Mouse (Mus musculus) adrenal gland (tissue): ENCODE results near the gene Fer1l5.

ENCODE experiments used
- intact Hi-C: fragments of 180-260 bp; cut with DNase I; formaldehyde crosslinking; loops from one replicate; pipeline ENCODE4 v1.15.1; 2025

The Fer1l5 gene

GRCm38 (mm10) chr1:36429511-36429910 is 57.4 kb downstream of the Fer1l5 start:
- intact Hi-C loops, result no loop called here

GRCm38 (mm10) chr1:36432999-36433398 is 60.9 kb downstream of the Fer1l5 start:
- intact Hi-C loops, result no loop called here

- intact Hi-C loops, result no loop called here
Observed at GRCm38 (mm10) chr1:36433616-36434015, 61.5 kb downstream of the Fer1l5 start.

DNA sequence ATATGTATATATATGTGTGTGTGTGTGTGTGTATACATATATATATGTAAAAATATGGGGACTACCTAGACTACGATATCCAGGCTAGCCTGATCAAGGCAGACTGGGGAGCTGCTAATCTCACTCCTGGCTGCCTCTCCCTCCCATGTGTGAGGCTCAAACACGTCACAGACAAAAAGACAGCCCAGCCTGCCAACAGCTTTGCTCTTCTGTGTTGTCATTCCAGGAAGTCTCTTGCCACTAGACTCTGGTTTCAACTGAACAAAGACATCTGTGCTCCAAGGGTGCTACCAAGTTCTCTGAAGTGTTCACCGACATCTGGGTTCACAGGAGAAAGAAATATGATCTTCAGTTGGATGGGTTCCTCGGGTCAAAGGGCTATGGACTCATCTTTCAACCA is 63.0 kb downstream of the Fer1l5 start:
- intact Hi-C loops, result no loop called here

GRCm38 (mm10) chr1:36436515-36436914 is 64.4 kb downstream of the Fer1l5 start:
- intact Hi-C loops, result no loop called here

DNA sequence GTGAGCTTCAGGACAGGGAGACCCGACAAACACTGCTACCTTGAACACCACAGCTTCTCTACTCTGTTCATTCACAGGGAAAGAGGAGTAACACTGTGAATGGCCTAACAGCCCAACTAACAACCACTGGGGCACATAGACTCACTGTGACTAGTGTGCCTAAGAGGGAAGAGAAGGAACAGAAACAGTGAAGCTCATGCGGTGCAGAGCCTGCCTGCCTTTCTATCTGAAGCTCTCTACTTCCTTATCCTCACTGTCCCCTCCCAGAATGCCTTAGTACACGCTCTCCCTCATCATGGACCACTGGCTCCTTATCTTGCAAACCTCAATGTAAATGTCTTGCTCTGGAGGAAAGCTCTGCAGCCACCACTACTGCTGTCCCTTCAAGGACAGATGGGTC is 65.1 kb downstream of the Fer1l5 start:
- intact Hi-C loops, result no loop called here

DNA sequence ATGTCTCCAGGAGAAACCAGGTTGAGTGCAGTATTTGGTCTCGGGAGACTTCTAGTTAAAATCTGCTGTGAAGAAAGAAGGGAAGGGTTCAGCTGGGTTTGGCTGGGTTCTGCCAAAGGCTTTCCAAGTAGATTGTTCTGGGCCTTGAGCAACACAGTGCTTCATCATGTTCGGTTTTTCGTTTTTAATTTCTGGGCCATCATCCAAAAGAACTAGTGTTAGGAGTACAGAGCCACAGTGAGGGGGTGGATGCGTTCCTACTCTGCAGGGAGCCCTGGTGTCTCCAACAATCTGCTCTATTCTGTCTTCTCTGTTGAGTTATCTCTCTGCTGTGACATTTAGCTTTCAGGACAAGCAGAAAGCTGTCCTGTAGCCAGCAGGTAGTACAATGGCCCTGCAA is 69.0 kb downstream of the Fer1l5 start:
- intact Hi-C loops, result no loop called here

DNA sequence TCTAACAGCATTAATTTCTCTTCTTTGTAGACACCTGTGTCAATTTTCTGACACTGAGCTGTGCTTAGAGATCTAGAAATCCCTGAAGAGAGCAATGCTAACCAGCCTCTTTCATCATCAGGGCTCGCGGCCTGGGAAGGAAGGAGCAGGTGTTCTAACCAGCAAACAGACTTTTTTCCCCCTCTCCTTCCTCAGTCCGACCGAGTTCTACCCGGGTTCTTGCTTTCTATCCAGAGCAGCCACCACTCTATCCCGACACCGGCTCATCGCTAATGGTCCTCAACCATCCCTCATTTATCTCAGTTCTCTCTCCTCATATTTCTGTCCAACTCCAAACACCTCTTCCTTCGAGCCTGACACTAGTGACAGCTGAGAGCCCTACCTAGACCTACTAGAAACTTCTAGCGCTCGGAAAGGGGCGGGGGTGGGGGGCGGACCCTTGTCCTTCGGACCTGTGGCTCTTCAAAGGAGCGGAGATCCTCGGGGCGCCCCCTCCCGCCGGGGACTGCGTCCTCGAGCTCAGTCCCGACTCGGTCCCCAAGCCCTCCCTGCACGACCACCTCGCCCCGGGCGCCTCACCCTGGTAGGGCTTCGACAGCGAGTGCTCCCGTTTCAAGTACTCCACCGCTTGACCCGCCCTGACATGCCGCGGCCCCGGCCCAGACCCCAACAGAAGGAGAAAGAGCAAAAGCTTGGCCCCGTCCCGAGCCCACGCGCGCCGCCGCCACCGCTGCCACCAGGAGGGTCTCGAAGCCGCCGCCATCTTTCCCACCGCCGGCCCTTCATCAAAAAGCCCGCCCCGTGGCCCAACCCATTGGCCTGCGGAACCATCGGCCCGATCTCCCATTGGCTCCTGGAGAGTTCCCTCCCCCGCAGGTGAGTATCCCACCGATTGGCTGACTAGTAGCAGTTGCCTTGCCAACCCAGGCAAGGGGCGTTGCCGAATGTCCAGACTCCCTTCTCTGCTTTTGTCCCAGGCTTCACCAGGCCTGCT is 72.7 kb downstream of the Fer1l5 start, which contains the start of gene Lman2l:
Gene Lman2l, minus strand, starts transcription at position 801 of the 994 bp plus-strand sequence.
- intact Hi-C loops, result no loop called here

GRCm38 (mm10) chr1:36445508-36445907 is 73.4 kb downstream of the Fer1l5 start:
- intact Hi-C loops, result no loop called here

DNA sequence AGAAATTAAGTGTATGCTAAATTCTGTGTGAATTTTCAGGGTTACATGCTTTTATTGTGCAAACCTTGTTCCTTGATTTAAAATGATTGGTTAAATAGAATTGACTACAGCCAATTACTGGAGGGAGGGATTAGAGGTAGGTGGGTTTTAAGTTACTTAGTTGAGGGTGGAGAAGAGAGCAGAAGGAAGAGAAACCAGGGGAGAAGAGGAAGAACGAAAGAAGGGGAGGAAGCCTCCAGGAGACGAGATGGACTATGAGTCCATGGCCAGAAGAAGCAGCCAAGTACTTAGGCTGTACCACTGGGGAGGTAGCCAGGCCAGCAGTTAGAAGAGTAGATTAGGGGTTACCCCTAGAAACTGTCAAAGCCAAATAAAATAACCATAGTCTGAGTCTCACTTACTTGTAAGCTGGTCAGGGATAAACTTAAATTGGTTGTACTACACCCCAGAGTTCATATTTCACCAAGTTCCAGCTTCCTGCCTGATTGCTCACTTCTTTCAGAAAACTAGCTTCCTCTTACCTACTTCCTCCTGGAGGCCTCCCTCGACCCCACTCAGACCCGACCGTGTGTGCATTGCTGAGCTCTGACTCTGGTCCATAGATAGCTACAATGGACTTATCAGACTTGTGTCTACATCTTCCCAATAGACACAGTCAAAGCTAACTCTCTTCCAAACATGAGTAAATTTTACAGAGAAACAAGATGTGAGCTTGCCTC is 74.2 kb downstream of the Fer1l5 start:
- intact Hi-C loops, result no loop called here

- intact Hi-C loops, result no loop called here
Observed at GRCm38 (mm10) chr1:36446841-36447240, 74.8 kb downstream of the Fer1l5 start.

GRCm38 (mm10) chr1:36454055-36454815 is 82.1 kb downstream of the Fer1l5 start:
- intact Hi-C loops, result no loop called here

- intact Hi-C loops, result no loop called here
Observed at GRCm38 (mm10) chr1:36457388-36458014, 85.4 kb downstream of the Fer1l5 start.

DNA sequence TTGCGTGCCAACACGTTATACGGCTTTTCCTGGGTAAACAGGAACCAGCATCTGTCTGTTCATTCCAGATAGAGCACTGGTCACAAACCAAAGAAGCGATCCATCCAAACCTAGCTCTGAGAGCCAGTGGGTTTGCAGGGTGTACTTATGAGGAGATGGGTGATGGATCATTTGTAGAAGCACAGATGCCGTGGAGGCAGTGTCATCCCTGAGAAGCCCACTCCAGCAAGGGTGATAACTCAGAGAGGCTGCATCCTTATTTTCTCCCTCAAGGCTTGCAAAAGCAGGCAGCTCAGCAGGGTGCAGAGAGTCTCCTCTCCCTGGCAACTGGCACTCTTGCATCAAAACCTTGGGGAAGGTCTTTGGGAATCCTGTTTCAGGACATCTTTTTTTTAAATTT is 86.1 kb downstream of the Fer1l5 start:
- intact Hi-C loops, result no loop called here

DNA sequence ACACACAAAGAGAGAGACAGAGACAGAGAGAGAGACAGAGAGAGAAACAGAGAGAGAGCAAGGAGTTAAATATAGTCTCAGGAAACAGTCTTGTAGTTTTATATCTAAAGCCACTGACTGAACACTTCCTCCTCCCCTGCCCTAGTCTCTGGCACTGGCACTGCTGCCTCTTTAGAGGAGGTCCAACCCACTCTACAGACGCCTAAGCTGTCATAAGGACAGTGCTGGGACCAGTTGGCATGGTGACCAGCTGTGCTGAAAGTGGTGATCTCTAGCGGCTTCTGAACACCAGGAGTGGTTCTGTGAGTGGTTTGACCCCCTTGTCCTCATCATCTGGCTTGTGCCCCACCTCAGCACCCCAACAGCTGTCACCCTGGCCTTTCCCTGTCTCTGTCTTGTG is 89.7 kb downstream of the Fer1l5 start:
- intact Hi-C loops, result no loop called here

GRCm38 (mm10) chr1:36465641-36466160 is 93.6 kb downstream of the Fer1l5 start:
- intact Hi-C loops, result no loop called here

DNA sequence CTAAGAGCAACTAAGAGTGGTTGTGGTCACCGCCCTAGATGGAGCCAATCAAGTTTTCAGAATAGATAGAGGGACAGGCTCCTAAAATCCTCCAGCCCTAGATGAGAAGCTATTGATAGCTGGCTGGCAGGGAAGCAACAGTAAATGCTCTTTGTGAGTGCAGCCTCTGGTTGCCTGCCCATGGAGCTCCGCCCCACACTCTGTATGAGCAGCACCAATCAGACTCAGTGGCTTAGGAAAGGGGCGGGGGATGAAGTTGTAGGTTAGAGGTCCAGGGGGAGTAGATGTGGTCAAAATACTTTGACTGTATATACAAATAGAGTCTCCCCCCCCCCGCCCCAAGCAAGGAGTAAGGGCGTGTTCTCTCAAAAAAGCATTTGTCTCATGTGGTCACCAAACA is 95.4 kb downstream of the Fer1l5 start:
- intact Hi-C loops, result no loop called here

- intact Hi-C loops, result loop anchor here (10.0 kb wide), 1 partner anchor 105 kb away; the partner anchor contains the start of gene Kansl3
Observed at GRCm38 (mm10) chr1:36469811-36470444, 97.8 kb downstream of the Fer1l5 start.

GRCm38 (mm10) chr1:36471181-36472105 is 99.4 kb downstream of the Fer1l5 start, which contains the start of gene Cnnm4:
Gene Cnnm4, plus strand, starts transcription at chr1:36471620.
- intact Hi-C loops, result loop anchor here (10.0 kb wide), 1 partner anchor 107 kb away; the partner anchor contains the start of gene Kansl3
